Mouse (Mus musculus): ENCODE measurements around the gene Tcta. TPM values are rescaled to one million over a fixed set of nuclear protein-coding genes. Genes with fewer than 3 reads are reported as not detected.

Tcta gene
- polyA plus RNA-seq, 1 experiment from 2014 or later, result 15.2 TPM

GRCm38 (mm10) chr9:108342301-108342831, 36.4 kb upstream of the Tcta start:
- H3K4me2 ChIP-seq (ENCODE audit: low read depth, low read length), result peak overlapping the region; percentile 63
- WGBS (ENCODE audit: insufficient replicate concordance), result 9% methylated on average over 5 of the region's 5 CpGs
- no peak for ATAC-seq (ENCODE audit: low read depth)
- H3K9ac ChIP-seq (ENCODE audit: low read depth, low read length), result peak overlapping the region; percentile 65
- peaks cover 13% of the 10 kb centered on the region for H3K36me3 ChIP-seq (ENCODE audit: control insufficient read depth, insufficient read depth)
- H3K27me3 ChIP-seq (ENCODE audit: control insufficient read depth, insufficient read depth, low read depth, low read length), result no peaks in the 10 kb centered on the region
- no peaks in the 10 kb centered on the region for H3K9me3 ChIP-seq (replicated peaks; ENCODE audit: control insufficient read depth, low read length)
- peak overlapping the region; percentile 94 for H3K4me3 ChIP-seq (ENCODE audit: low read depth, low read length)
- H3K27ac ChIP-seq (ENCODE audit: low read length), result peak overlapping the region; percentile 100
- peaks cover 61% of the 10 kb centered on the region for H3K4me1 ChIP-seq (ENCODE audit: control insufficient read depth, low read depth, low read length)

GRCm38 (mm10) chr9:108341801-108342200, 35.8 kb upstream of the Tcta start:
- Histone ChIP-seq H3K9ac (ENCODE audit: low read depth, low read length) (peak overlapping the region; percentile 65), H3K4me2 (ENCODE audit: low read depth, low read length) (peak overlapping the region; percentile 63), H3K4me3 (ENCODE audit: low read depth, low read length) (peak overlapping the region; percentile 94), H3K36me3 (ENCODE audit: control insufficient read depth, insufficient read depth) (peaks cover 13% of the 10 kb centered on the region), H3K4me1 (ENCODE audit: control insufficient read depth, low read depth, low read length) (peaks cover 61% of the 10 kb centered on the region), H3K27ac (ENCODE audit: low read length) (peak overlapping the region; percentile 100), H3K27me3 (ENCODE audit: control insufficient read depth, insufficient read depth, low read depth, low read length) (no peaks in the 10 kb centered on the region), H3K9me3 (replicated peaks; ENCODE audit: control insufficient read depth, low read length) (no peaks in the 10 kb centered on the region)
- ATAC-seq (ENCODE audit: low read depth), result no peak

- Histone ChIP-seq H3K27me3 (ENCODE audit: control insufficient read depth, insufficient read depth, low read depth, low read length) (no peaks in the 10 kb centered on the region), H3K9ac (ENCODE audit: low read depth, low read length) (peak overlapping the region; percentile 65), H3K4me2 (ENCODE audit: low read depth, low read length) (peak overlapping the region; percentile 63), H3K9me3 (replicated peaks; ENCODE audit: control insufficient read depth, low read length) (no peaks in the 10 kb centered on the region), H3K4me1 (ENCODE audit: control insufficient read depth, low read depth, low read length) (peaks cover 59% of the 10 kb centered on the region), H3K36me3 (ENCODE audit: control insufficient read depth, insufficient read depth) (peaks cover 15% of the 10 kb centered on the region), H3K4me3 (ENCODE audit: low read depth, low read length) (peak overlapping the region; percentile 94), H3K27ac (ENCODE audit: low read length) (peak overlapping the region; percentile 100)
- no peak for ATAC-seq (ENCODE audit: low read depth)
- WGBS (ENCODE audit: insufficient replicate concordance), result 32% methylated on average over 5 of the region's 5 CpGs
Measured at GRCm38 (mm10) chr9:108341139-108341475, 35.1 kb upstream of the Tcta start.

GRCm38 (mm10) chr9:108340258-108341138, 34.5 kb upstream of the Tcta start:
- Histone ChIP-seq H3K4me1 (ENCODE audit: control insufficient read depth, low read depth, low read length) (peaks cover 55% of the 10 kb centered on the region), H3K36me3 (ENCODE audit: control insufficient read depth, insufficient read depth) (peaks cover 21% of the 10 kb centered on the region), H3K9me3 (replicated peaks; ENCODE audit: control insufficient read depth, low read length) (no peaks in the 10 kb centered on the region), H3K9ac (ENCODE audit: low read depth, low read length) (peak overlapping the region; percentile 99), H3K27me3 (ENCODE audit: control insufficient read depth, insufficient read depth, low read depth, low read length) (no peaks in the 10 kb centered on the region), H3K4me2 (ENCODE audit: low read depth, low read length) (peak overlapping the region; percentile 63), H3K27ac (ENCODE audit: low read length) (peak overlapping the region; percentile 100), H3K4me3 (ENCODE audit: low read depth, low read length) (peak overlapping the region; percentile 94)
- 9% methylated on average over 10 of the region's 10 CpGs for WGBS (ENCODE audit: insufficient replicate concordance)
- ATAC-seq (ENCODE audit: low read depth), result peak; percentile 67

- Histone ChIP-seq H3K9ac (ENCODE audit: low read depth, low read length) (peak overlapping the region; percentile 99), H3K27me3 (ENCODE audit: control insufficient read depth, insufficient read depth, low read depth, low read length) (no peaks in the 10 kb centered on the region), H3K4me2 (ENCODE audit: low read depth, low read length) (peak overlapping the region; percentile 63), H3K36me3 (ENCODE audit: control insufficient read depth, insufficient read depth) (peaks cover 27% of the 10 kb centered on the region), H3K4me3 (ENCODE audit: low read depth, low read length) (peak overlapping the region; percentile 94), H3K27ac (ENCODE audit: low read length) (peak overlapping the region; percentile 100), H3K4me1 (ENCODE audit: control insufficient read depth, low read depth, low read length) (peaks cover 51% of the 10 kb centered on the region), H3K9me3 (replicated peaks; ENCODE audit: control insufficient read depth, low read length) (no peaks in the 10 kb centered on the region)
- ATAC-seq (ENCODE audit: low read depth), result no peak
- WGBS (ENCODE audit: insufficient replicate concordance), result 4% methylated on average over 20 of the region's 20 CpGs
Measured at GRCm38 (mm10) chr9:108339886-108340257, 33.9 kb upstream of the Tcta start.

GRCm38 (mm10) chr9:108338886-108339781, 33.2 kb upstream of the Tcta start, which contains the start of gene Gpx1:
TSS of gene Gpx1 (plus strand) at chr9:108338903.
- H3K4me3 ChIP-seq (ENCODE audit: low read depth, low read length), result peak within 1 kb of the TSS; percentile 94
- peaks cover 34% of the 10 kb centered on the region for H3K36me3 ChIP-seq (ENCODE audit: control insufficient read depth, insufficient read depth)
- peak; percentile 92 for ATAC-seq (ENCODE audit: low read depth)
- H3K27ac ChIP-seq (ENCODE audit: low read length), result peak within 1 kb of the TSS; percentile 100
- peak within 1 kb of the TSS; percentile 63 for H3K4me2 ChIP-seq (ENCODE audit: low read depth, low read length)
- H3K9ac ChIP-seq (ENCODE audit: low read depth, low read length), result peak within 1 kb of the TSS; percentile 99
- WGBS (ENCODE audit: insufficient replicate concordance), result under 1% methylated on average over 49 of the region's 49 CpGs
- H3K4me1 ChIP-seq (ENCODE audit: control insufficient read depth, low read depth, low read length), result peaks cover 45% of the 10 kb centered on the region
- H3K27me3 ChIP-seq (ENCODE audit: control insufficient read depth, insufficient read depth, low read depth, low read length), result no peaks in the 10 kb centered on the region
- no peaks in the 10 kb centered on the region for H3K9me3 ChIP-seq (replicated peaks; ENCODE audit: control insufficient read depth, low read length)

- H3K9me3 ChIP-seq (replicated peaks; ENCODE audit: control insufficient read depth, low read length), result no peaks in the 10 kb centered on the region
- H3K4me3 ChIP-seq (ENCODE audit: low read depth, low read length), result peak overlapping the region; percentile 94
- 14% methylated on average over 6 of the region's 6 CpGs for WGBS (ENCODE audit: insufficient replicate concordance)
- H3K27me3 ChIP-seq (ENCODE audit: control insufficient read depth, insufficient read depth, low read depth, low read length), result no peaks in the 10 kb centered on the region
- H3K4me2 ChIP-seq (ENCODE audit: low read depth, low read length), result peak overlapping the region; percentile 63
- no peak for ATAC-seq (ENCODE audit: low read depth)
- peaks cover 38% of the 10 kb centered on the region for H3K4me1 ChIP-seq (ENCODE audit: control insufficient read depth, low read depth, low read length)
- H3K9ac ChIP-seq (ENCODE audit: low read depth, low read length), result peak overlapping the region; percentile 99
- H3K27ac ChIP-seq (ENCODE audit: low read length), result peak overlapping the region; percentile 100
- peaks cover 38% of the 10 kb centered on the region for H3K36me3 ChIP-seq (ENCODE audit: control insufficient read depth, insufficient read depth)
Measured at GRCm38 (mm10) chr9:108338551-108338885, 32.6 kb upstream of the Tcta start.

GRCm38 (mm10) chr9:108337848-108338550, 32.0 kb upstream of the Tcta start:
- no peaks in the 10 kb centered on the region for H3K27me3 ChIP-seq (ENCODE audit: control insufficient read depth, insufficient read depth, low read depth, low read length)
- no peak for ATAC-seq (ENCODE audit: low read depth)
- H3K36me3 ChIP-seq (ENCODE audit: control insufficient read depth, insufficient read depth), result peaks cover 43% of the 10 kb centered on the region
- no peaks in the 10 kb centered on the region for H3K9me3 ChIP-seq (replicated peaks; ENCODE audit: control insufficient read depth, low read length)
- H3K9ac ChIP-seq (ENCODE audit: low read depth, low read length), result peak overlapping the region; percentile 99
- H3K4me1 ChIP-seq (ENCODE audit: control insufficient read depth, low read depth, low read length), result peaks cover 33% of the 10 kb centered on the region
- peak overlapping the region; percentile 100 for H3K27ac ChIP-seq (ENCODE audit: low read length)
- peak overlapping the region; percentile 63 for H3K4me2 ChIP-seq (ENCODE audit: low read depth, low read length)
- 49% methylated on average over 10 of the region's 10 CpGs for WGBS (ENCODE audit: insufficient replicate concordance)
- peak overlapping the region; percentile 94 for H3K4me3 ChIP-seq (ENCODE audit: low read depth, low read length)
